Comparison of ENCODE assay signal across 8 mouse cellular contexts in the genomic region with DNA sequence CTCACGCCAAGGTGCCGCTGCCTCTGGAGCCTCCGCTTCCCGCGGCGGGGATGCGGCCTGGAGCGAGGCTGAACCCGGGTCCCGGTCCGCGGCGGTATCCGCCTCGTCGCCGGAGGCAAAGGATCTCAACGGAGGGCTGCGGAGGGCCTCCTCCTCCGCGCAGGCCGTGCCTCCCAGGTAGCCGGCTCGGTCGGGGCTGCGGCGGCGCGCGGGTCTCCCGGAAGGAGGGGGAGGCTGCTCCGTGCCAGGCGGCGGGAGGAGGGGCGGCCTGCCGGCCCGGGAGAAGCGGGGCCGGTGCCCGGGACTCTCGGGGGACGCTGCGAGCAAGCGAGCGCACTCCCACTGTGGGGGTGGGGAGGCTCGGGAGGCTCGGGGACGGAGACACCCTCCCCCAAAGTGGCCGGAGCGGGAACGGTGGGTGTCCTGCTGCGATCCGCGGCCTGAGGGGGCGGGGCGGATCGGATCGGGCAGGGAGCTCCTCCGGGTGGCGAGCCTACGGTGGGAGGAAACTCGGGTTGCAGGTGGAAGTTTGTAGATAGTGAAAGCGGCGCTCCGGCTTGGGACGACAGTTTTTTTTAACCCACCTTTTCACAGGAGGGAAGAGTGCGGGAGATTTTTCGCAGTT. TPM values are rescaled to one million over a fixed set of nuclear protein-coding genes. Genes with fewer than 3 reads are reported as not detected.
DNase-seq lines count a peak whose midpoint lies in the region; ATAC-seq lines count a peak whose summit lies in the region.

No protein-coding gene starts in this region.

- peaks cover 15% of the 10 kb centered on the region; the same call in 1 of the 2 replicates for H3K36me3 ChIP-seq in forebrain, embryonic 14.5 days (ENCODE audit: control insufficient read depth, insufficient read depth, low read length)
- peaks cover 12% of the 10 kb centered on the region; the same call in 1 of the 2 replicates for H3K36me3 ChIP-seq in liver, embryonic 11.5 days (ENCODE audit: control insufficient read depth, insufficient read depth, low read length)
- H3K36me3 ChIP-seq in midbrain, embryonic 16.5 days (ENCODE audit: control insufficient read depth, insufficient read depth, low read length): no peaks in the 10 kb centered on the region
- H3K36me3 ChIP-seq in stomach, embryonic 16.5 days (ENCODE audit: control insufficient read depth, insufficient read depth, low read length): peaks cover 4% of the 10 kb centered on the region; the same call in 1 of the 2 replicates

- peak; percentile 69 for ATAC-seq in forebrain, embryonic 14.5 days
- peak; percentile 59 for ATAC-seq in liver, embryonic 11.5 days (replicated peaks; ENCODE audit: low FRiP score)
- peak; percentile 79 for ATAC-seq in midbrain, embryonic 16.5 days
- peak; percentile 57 for ATAC-seq in stomach, embryonic 16.5 days (ENCODE audit: insufficient read depth, low FRiP score)

- peak; percentile 25 for DNase-seq in layer of hippocampus, adult 9-11 months
- no peak for DNase-seq in layer of hippocampus, postnatal 10 days (ENCODE audit: low spot score in 2 of 2)
- DNase-seq in c-Kit-positive CD71-positive TER-119-positive erythroid progenitor cells, embryonic 14.5 days (ENCODE audit: low spot score): peak; percentile 67
- DNase-seq in forebrain, embryonic 14.5 days (ENCODE audit: low spot score): peak; percentile 46
- peak; percentile 72 for DNase-seq in induced T-regulatory cell, adult 2 months (ENCODE audit: low read depth)
- DNase-seq in liver, embryonic 11.5 days (ENCODE audit: low spot score): peak; percentile 77

- peaks cover 12% of the 10 kb centered on the region for H3K4me1 ChIP-seq in forebrain, embryonic 14.5 days (ENCODE audit: control insufficient read depth, insufficient read depth, low read length)
- peaks cover 10% of the 10 kb centered on the region for H3K4me1 ChIP-seq in liver, embryonic 11.5 days (replicated peaks; ENCODE audit: control insufficient read depth, insufficient read depth, low read length)
- H3K4me1 ChIP-seq in midbrain, embryonic 16.5 days (ENCODE audit: control insufficient read depth, insufficient read depth, low read length): peaks cover 15% of the 10 kb centered on the region
- H3K4me1 ChIP-seq in stomach, embryonic 16.5 days (ENCODE audit: control insufficient read depth, insufficient read depth, low read length): peaks cover 15% of the 10 kb centered on the region; the same call in 1 of the 2 replicates

- peak overlapping the region; percentile 92 for H3K9ac ChIP-seq in forebrain, embryonic 14.5 days (ENCODE audit: low read length)
- H3K9ac ChIP-seq in liver, embryonic 11.5 days (ENCODE audit: low read depth, low read length): peak overlapping the region; percentile 94
- peak overlapping the region; percentile 82 for H3K9ac ChIP-seq in midbrain, embryonic 16.5 days (ENCODE audit: low read depth, low read length)
- peak overlapping the region; percentile 86 for H3K9ac ChIP-seq in stomach, embryonic 16.5 days (ENCODE audit: low read length)

- no peaks in the 10 kb centered on the region for H3K9me3 ChIP-seq in forebrain, embryonic 14.5 days (replicated peaks; ENCODE audit: control insufficient read depth, low read length)
- no peaks in the 10 kb centered on the region for H3K9me3 ChIP-seq in liver, embryonic 11.5 days (ENCODE audit: control insufficient read depth, low read length)
- H3K9me3 ChIP-seq in midbrain, embryonic 16.5 days (replicated peaks; ENCODE audit: control insufficient read depth, low read length, poor library complexity, severe bottlenecking): no peaks in the 10 kb centered on the region
- no peaks in the 10 kb centered on the region for H3K9me3 ChIP-seq in stomach, embryonic 16.5 days (replicated peaks; ENCODE audit: control insufficient read depth, low read length)

- H3K4me2 ChIP-seq in forebrain, embryonic 14.5 days (ENCODE audit: low read length): peak overlapping the region; percentile 85
- H3K4me2 ChIP-seq in liver, embryonic 11.5 days: peak overlapping the region; percentile 86
- peak overlapping the region; percentile 63 for H3K4me2 ChIP-seq in midbrain, embryonic 16.5 days (ENCODE audit: low read length)
- peak overlapping the region; percentile 63 for H3K4me2 ChIP-seq in stomach, embryonic 16.5 days (ENCODE audit: low read depth, low read length)

- under 1% methylated on average over 55 of the region's 68 CpGs for WGBS in forebrain, embryonic 14.5 days
- under 1% methylated on average over 65 of the region's 68 CpGs for WGBS in liver, embryonic 11.5 days
- 2% methylated on average over 57 of the region's 68 CpGs for WGBS in midbrain, embryonic 16.5 days
- under 1% methylated on average over 58 of the region's 68 CpGs for WGBS in stomach, embryonic 16.5 days

- peak overlapping the region; percentile 86 for H3K27ac ChIP-seq in forebrain, embryonic 14.5 days (ENCODE audit: low read depth, low read length)
- peak overlapping the region; percentile 84 for H3K27ac ChIP-seq in liver, embryonic 11.5 days (ENCODE audit: low read depth, low read length)
- peak overlapping the region; percentile 83 for H3K27ac ChIP-seq in midbrain, embryonic 16.5 days (ENCODE audit: low read length)
- peak overlapping the region; percentile 90 for H3K27ac ChIP-seq in stomach, embryonic 16.5 days (ENCODE audit: low read length)

- peak overlapping the region; percentile 99 for H3K4me3 ChIP-seq in forebrain, embryonic 14.5 days (ENCODE audit: low read depth, low read length)
- peak overlapping the region; percentile 86 for H3K4me3 ChIP-seq in liver, embryonic 11.5 days (ENCODE audit: low read depth, low read length)
- H3K4me3 ChIP-seq in midbrain, embryonic 16.5 days (ENCODE audit: low read depth, low read length): peak overlapping the region; percentile 67
- H3K4me3 ChIP-seq in stomach, embryonic 16.5 days (replicated peaks; ENCODE audit: low read length): peak overlapping the region; percentile 91

- H3K27me3 ChIP-seq in forebrain, embryonic 14.5 days (replicated peaks; ENCODE audit: control insufficient read depth, insufficient read depth, low read length): no peaks in the 10 kb centered on the region
- H3K27me3 ChIP-seq in liver, embryonic 11.5 days (replicated peaks; ENCODE audit: control insufficient read depth, insufficient read depth, low read length): no peaks in the 10 kb centered on the region
- H3K27me3 ChIP-seq in midbrain, embryonic 16.5 days (ENCODE audit: control insufficient read depth, insufficient read depth, low read depth, low read length): no peaks in the 10 kb centered on the region
- no peaks in the 10 kb centered on the region for H3K27me3 ChIP-seq in stomach, embryonic 16.5 days (ENCODE audit: control insufficient read depth, insufficient read depth, low read length)

RNA-seq across cellular contexts. Expression of gene Msh6, which starts 0.5 kb away (rescaled TPM):
- 10 to 100 TPM; 16.0 to 16.4 TPM for total RNA-seq in layer of hippocampus, postnatal 10 days (2021)
- polyA plus RNA-seq in forebrain, embryonic 14.5 days (2014; fragmentation: Nextera tagmentation; extraction: Ambion mirVana): 31.9 and 39.3 TPM in 2 replicates
- polyA plus RNA-seq in liver, embryonic 11.5 days (2014; fragmentation: Nextera tagmentation; extraction: Ambion mirVana): 69.0 and 80.0 TPM in 2 replicates
- polyA plus RNA-seq in midbrain, embryonic 16.5 days (2015; fragmentation: Nextera tagmentation; extraction: Ambion mirVana): 28.0 and 28.6 TPM in 2 replicates
- 36.1 and 38.4 TPM in 2 replicates for polyA plus RNA-seq in stomach, embryonic 16.5 days (2015; fragmentation: Nextera tagmentation; extraction: Ambion mirVana)

RNA-seq across cellular contexts. Expression of gene Rpl36-ps4, which starts 54.6 kb away (rescaled TPM):
- not detected for total RNA-seq in layer of hippocampus, postnatal 10 days (2021)
- polyA plus RNA-seq in forebrain, embryonic 14.5 days (2014; fragmentation: Nextera tagmentation; extraction: Ambion mirVana): not detected in 2 replicates
- polyA plus RNA-seq in liver, embryonic 11.5 days (2014; fragmentation: Nextera tagmentation; extraction: Ambion mirVana): not detected in 2 replicates
- not detected in 2 replicates for polyA plus RNA-seq in midbrain, embryonic 16.5 days (2015; fragmentation: Nextera tagmentation; extraction: Ambion mirVana)
- not detected in 2 replicates for polyA plus RNA-seq in stomach, embryonic 16.5 days (2015; fragmentation: Nextera tagmentation; extraction: Ambion mirVana)

Comparison
In these comparisons a context has a peak if more than half of its experiments do, and no peak if none do; other contexts are left out.
1. DNase-seq: peak in layer of hippocampus, adult 9-11 months (single experiment), c-Kit-positive CD71-positive TER-119-positive erythroid progenitor cells, embryonic 14.5 days (single experiment), forebrain, embryonic 14.5 days (single experiment), induced T-regulatory cell, adult 2 months (single experiment) and liver, embryonic 11.5 days (single experiment); none in layer of hippocampus, postnatal 10 days (0 of 2).
2. Peak in every context shown above with its lines, with median percentiles within 50 percentile points of each other: ATAC-seq, H3K27ac ChIP-seq, H3K4me2 ChIP-seq, H3K4me3 ChIP-seq and H3K9ac ChIP-seq.